Mouse (Mus musculus) heart, postnatal 14 days (tissue): Measurements from ENCODE around the gene Tmem106a. TPM values are rescaled to one million over a fixed set of nuclear protein-coding genes. Genes with fewer than 3 reads are reported as not detected.
"Not testable (repeated sequence)": the region's sequence is repeated elsewhere in the genome, so short reads cannot be mapped to it uniquely, and the experiment has no call there.

Experiments used
- DNase-seq, 2 experiments: peaks; one replicate each; pipeline ENCODE4 v3.0.0; 2021 to 2022
- intact Hi-C: fragments of 180-260 bp; cut with DNase I; formaldehyde crosslinking; loops from one replicate; pipeline ENCODE4 v1.15.1; 2025
- long read RNA-seq, 2 experiments: library from polyadenylated mRNA; stranded (forward); transcript quantifications; one replicate each; pipeline ENCODE4 v2.0.0; 2021
- total RNA-seq, 2 experiments: library from RNA; stranded (reverse); gene quantifications; 2 replicates each; pipeline ENCODE4 v1.2.3; 2021

Gene Tmem106a
- total RNA-seq, result 1 to 10 TPM; 3.0 to 3.2 TPM
- long read RNA-seq, experiment 1, transcript Tmem106a-201 (9 exons, 2,304 nt), result major isoform, 6 of 7 reads
- long read RNA-seq, experiment 1, partial matches to known transcripts, result 1 of 7 reads
- long read RNA-seq, experiment 1, other reads (novel, unspliced or antisense), result 0 of 7 reads
- long read RNA-seq, experiment 2, partial matches to known transcripts, result 1 of 3 reads
- long read RNA-seq, experiment 2, other reads (novel, unspliced or antisense), result 0 of 3 reads

DNA sequence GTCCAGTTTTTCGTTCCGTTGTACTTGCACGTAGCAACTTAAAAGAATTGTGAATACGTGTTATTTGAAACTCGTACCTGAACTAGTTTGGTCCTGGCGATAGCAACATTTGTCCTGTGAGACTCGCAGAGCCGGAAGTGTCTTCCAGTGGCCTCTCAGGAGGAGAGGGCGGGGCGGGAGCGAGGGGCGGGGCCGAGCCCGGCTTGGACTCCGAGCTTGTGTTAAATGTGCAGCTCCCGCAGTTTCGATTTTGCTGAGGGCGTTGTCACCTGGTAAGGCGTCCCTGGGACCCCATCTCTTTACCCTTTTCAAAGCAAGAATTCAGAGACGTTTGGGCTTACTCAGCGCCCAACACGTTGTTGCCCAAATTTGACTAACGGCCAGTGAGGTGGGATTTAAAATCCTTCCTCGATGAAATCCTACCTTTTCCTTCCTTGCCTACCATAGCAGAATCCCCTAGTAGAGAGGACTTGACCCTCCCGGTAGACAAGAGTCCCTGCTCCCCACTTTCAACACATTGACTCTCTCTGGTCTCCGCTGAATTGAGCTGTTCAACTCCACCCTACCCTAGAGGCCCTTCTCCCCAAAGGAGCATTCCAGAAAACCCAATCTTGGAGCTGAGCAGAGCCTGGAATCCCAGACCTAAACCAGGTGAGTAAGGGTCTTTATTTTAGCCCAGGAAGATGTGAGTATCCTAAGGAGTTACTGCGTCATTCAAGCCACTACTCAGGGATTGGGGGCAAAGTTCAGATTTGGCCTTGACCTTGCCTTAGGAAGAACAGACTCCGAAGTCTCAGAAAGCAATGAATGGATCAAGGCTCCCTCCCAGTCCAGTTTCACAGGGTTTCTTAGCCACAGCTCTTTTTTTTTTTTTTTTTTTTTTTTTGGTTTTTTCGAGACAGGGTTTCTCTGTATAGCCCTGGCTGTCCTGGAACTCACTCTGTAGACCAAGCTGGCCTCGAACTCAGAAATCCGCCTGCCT, at the start of gene Tmem106a:
Gene Tmem106a (plus strand): TSS at position 189 of the 982 bp plus-strand sequence.
- DNase-seq, result peak; percentile 66 to 69
- intact Hi-C loops, result no loop called here

DNA sequence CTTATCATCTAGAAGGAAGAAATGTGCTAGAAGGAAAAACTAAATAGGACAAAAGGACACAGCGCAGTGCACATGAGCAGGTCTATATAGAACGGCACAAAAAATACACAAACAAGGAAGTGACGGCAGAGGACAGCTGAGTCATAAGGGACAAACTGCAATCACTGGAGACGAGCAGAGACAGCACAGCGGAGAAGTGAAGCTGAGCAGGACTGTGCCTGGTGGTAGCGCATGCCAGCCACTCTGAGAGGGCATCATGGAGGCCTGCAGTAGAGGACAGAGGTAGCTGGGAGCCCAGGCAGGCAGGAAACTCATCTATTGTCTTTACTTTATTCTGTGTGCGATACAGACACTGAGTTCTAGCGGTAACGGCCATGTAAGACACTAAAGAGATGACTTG, 38.5 kb upstream of the Tmem106a start:
- intact Hi-C loops, result no loop called here
- DNase-seq, result no peak

DNA sequence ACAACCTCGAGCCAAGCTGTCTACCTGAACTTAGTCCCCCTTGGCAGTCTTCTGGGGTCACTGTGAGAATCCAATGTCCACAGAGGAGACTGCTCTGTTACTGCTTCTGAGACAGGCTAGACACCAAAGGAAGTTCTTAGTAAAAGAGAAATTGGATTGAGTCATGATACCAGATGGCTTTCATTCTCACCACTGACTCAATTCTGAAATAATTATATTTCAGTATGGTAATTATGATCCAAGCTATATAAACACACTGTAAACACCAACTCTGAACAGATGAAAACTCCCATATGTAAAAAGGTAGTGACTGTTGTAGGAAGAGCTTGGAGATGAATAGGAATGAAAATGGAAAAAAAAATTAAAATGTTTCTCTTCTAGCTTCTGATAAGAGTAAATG, 37.9 kb upstream of the Tmem106a start:
- no peak for DNase-seq
- intact Hi-C loops, result no loop called here

DNA sequence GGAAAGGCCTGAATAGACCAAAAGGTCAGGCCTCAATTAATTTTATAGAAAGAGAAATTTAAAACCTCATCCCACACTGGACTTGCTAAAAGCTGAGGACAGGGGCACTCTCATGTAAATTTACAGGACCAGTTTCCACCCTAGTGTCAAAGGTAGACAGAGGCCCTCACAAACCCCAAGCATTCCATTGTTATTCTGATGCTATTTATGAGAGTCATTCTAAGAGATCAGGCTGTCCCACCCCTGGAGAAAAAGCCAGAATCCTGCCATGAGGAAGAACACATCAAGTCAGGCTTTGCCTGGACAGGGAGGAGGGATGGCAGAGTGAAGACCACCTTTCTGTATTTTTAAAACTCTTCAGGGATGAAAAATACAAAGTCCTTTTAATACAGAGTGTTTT, 33.5 kb upstream of the Tmem106a start:
- intact Hi-C loops, result no loop called here
- no peak for DNase-seq

DNA sequence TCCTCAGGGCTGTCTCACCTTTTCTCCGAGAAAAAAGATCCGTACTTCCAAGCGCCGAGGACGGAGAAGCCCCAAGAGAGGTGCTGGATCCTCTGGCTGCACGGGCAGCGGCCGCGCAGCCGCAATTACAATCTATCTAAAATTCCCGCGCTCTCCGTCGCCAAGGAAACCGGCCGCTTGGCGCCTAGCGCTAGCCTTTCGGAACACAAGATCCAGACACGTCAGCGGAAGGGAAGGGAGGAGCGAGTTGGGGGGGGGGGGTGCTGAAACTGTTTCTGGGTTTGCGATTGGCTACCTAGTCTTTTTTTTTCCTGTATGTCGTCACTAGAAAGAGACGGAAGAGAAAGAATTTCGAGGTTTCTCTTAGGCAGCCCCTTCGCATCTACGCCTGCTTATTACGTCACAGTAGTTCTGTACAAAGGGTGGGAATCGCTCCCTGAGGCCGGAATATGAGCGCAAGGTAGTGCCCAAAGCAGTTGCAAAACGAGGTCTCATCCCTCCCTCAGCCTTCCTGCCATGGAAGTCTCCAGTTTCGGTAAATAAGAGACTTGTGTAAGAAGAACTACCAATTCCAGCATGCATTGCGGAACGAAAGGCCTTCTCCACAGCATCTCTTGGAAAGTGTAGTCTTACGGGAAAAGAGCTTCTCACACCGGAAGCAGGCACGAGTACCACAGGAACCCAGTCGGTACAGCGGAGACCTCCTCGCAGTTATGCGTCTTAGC, 30.1 kb upstream of the Tmem106a start, which contains the start of the genes Brca1 and Nbr1:
Gene Brca1 (minus strand): TSS at position 205 of the 725 bp plus-strand sequence.
Gene Nbr1 (plus strand): TSS at position 399 of the 725 bp plus-strand sequence.
- DNase-seq, result peak; percentile 89 to 95
- intact Hi-C loops, result loop anchor here (5.0 kb wide), 1 partner anchor 85 kb away; the partner anchor contains the start of gene Vat1

DNA sequence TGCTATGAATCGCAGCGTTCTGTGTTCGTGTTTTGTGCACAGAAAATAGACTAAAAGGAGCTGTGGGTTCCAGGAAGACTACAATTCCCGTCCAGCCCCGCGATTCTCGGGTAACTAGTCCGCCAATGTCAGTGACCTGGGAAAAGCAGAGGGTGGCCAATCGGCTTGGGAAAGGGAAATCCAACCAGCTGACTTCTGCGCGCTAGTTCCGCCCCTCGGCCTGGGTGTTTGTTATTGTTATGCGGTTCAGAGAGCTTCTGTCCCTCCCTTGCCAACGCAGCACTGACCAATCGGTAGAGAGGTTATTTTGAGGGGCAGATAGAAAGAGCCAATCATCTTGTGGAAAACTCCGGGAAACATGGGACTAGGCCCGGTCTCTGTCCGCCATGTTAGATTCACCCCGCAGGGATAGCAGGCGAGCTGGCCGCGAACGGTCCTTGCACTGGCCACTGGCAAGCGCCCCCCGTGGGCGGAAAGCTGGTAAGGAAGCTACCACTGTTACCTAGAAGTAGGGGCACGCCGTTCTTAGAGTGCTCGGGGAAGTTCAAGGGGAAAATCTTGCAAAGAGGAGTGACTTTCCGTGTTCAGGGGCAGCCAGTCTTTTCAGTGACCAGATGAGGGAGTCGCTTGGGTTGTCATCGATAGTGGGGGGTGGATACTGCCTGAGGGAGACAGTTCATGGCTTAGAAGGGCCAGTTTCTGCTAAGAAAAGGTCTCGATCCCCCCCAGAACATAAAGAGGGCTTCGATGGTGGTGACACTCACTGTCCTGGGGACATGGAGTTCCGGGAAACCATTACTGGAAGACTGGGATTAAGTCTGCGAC, 29.4 kb upstream of the Tmem106a start:
- peak; percentile 92 to 93 for DNase-seq
- intact Hi-C loops, result loop anchor here (5.0 kb wide), 1 partner anchor 85 kb away; the partner anchor contains the start of gene Vat1

DNA sequence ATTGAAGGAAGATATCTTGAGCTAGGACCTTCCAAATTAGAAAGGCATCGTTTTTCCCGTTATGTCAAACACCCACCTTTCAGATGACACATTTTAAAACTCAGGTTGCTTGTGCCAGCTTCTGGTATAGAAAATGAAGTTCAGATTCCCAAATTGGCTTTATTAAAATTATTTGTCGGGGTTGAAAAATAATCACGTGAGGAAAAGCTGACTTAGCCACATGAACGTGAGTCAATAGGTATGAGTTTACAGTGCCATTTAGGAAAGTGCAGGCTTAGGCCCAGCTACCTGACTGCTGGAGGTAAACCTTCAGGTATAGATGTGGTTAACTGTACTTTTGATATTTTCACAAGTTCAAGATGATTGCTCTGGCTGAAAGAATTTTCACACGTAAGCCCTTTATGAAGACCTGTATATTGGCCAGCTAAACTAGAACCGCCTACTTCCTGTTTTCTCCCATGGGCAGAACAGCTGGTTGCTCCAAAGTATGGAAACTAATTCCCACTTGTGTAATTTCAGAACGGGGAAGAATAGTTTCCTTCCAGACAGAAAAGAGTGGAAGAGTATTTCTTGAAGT, 28.6 kb upstream of the Tmem106a start:
- intact Hi-C loops, result loop anchor here (5.0 kb wide), 1 partner anchor 86 kb away; the partner anchor contains the start of gene Vat1
- no peak for DNase-seq

DNA sequence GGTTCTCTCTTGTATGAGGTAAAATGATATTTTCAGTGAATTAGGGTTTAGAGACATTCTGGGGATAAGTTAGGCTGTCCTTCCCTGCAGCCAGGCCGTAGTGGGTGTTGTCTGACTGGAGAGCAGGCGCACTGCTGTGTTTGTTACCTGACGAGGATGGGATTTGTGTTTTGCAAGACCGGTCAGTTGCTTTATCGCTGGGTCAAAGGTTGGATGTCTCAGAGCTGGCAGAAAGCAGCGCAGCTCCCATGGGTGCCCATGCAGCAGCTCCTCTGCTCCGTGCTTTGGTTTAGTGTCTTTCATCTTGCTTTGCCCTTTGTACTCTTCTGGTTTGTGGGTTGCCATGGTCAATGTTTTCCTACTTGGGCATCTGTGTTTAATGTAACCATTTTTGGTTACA, 25.5 kb upstream of the Tmem106a start:
- intact Hi-C loops, result no loop called here

DNA sequence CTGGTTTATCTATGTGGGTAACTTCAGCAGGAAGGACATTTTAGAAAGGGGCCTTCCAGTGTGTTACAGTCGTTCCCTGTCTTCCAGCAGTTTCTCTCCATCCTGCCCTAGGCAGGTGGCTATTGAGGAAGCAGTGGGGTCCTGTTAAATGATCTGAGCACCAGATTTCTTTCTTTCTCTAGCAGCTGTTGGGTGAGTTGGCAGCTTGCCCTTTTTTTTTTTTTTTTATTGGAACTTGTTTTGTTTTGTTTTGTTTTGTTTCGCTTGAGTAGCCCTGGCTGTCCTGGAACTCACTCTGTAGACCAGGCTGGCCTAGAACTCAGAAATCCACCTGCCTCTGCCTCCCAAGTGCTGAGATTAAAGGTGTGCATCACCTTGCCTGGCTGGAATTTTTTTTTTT, 25.1 kb upstream of the Tmem106a start:
- DNase-seq, result no peak
- intact Hi-C loops, result no loop called here

More for the DNA sequence above, 25.5 kb upstream of the Tmem106a start:
- DNase-seq, result no peak

DNA sequence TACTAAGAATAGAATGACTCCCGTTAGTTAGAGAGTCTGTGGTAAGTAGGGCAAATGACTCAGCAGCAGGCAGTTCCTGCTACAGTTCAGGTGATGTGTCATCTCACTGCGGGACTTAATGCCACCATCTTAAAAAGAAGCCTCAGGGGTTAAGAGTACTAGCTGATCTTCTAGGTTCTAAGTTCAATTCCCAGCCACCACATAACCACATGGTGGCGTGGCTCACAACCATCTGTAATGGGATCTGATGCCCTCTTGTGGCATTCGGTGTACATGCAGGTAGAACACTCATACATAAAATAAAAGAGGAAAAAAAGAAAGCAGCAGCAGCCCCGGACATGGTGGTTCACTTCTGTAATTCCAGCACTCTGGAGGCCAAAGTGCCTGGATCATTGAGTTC, 19.7 kb upstream of the Tmem106a start:
- peak; percentile 30 to 54 for DNase-seq
- intact Hi-C loops, result no loop called here

DNA sequence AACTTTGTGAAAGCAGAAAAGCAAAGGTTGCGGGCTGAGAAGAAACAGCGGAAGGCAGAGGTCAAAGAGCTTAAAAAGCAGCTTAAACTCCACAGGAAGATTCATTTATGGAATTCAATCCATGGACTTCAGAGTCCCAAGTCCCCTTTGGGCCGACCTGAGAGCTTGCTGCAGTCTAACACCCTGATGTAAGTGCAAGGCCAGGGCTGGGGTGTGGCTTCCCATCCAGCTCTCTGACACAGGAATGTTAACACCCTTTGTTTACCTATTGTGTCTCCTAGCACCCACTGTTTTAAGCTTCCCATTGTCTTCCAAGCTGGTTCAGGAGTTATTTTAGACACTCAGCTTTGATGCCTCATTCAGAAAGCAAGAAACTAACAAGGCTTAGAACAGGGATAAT, 13.6 kb upstream of the Tmem106a start:
- no peak for DNase-seq
- intact Hi-C loops, result no loop called here

DNA sequence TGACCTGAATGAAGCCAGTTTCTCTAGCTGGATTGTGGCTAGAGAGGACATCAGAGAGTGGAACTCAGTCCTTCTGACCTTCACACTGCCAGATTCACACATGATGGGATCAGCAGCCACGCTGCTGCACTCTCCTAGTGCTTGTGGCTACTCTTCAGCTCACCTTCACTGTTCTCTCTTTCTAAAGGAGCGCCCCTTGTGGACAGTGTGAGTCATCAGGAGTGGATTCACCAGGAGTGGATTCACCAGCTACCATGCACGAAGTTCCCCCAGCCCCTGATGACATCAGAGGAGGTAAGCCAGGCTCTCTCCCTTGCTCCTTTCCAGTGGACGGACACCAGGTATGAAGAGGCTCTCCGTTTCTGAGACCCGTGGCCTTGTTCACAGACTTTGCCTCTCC, 5.9 kb upstream of the Tmem106a start:
- intact Hi-C loops, result no loop called here
- no peak for DNase-seq

DNA sequence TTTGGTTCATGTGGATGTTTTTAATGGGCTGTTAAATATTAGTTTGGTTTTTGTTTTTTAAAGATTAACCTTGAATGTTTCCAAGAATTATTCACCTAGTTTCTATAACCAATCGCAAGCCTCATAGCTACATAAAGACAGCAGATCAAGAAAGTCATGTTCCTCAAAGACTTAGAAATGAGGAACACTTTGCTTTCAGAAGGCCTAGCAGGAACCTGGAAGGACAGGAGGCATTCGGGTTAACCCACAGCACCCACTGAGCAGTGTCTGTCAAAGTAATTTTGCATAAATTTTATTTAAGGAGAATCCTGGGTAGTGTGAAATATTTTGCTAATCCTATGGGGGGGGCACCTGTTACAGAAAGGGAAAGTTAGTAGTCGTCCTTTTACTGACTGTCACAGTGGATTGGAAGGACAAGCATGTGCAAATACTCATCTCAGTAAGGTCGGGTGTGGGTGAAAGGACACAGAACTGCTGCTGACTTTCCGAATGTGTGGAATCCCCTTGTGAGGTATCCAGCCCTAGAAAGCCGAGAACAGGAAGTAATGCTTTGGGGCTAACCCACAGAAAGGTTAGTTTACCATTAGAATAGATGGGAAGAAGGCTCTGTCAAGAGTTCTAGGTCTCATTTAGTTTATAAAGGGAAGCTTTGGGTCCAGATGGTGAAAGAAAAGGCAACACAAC, 819 bp upstream of the Tmem106a start:
- intact Hi-C loops, result no loop called here
- no peak for DNase-seq

DNA sequence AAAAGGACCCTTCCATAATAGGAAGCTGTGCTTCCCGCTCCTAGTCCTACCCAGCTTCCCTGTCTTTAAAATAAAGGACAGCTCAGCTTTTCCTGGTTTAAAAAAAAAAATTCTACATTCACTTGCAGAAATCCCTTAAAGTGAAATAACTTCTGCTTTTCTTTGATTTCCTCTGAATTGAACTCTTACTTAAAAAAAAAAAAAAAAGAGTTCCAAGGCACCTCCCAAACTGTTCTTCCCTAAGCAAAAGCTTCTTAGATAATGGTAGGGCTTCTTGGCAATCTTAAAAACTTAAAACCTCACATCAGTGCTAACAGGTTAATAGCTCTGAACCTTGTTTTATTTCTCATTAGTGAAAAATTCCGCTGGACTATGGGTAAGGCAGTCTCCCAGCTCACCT, 1.2 kb downstream of the Tmem106a start:
- intact Hi-C loops, result no loop called here
- no peak for DNase-seq

DNA sequence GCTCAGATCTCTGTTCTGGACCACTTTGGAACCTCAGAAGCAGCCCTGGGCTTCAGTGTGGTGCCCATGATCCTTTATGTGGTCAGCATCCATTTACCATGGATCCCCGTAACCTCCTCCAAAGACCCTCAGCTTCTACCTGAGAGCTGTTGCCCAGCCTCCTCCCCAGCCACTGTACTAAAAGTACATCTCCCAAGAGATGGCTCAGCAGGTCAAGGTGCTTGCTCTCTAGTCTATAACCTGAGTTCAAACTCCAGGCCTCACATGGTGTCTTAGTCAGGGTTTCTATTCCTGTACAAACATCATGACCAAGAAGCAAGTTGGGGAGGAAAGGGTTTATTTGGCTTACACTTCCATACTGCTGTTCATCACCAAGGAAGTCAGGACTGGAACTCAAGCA, 3.0 kb downstream of the Tmem106a start:
- DNase-seq, intact Hi-C loops: not testable (repeated sequence)

DNA sequence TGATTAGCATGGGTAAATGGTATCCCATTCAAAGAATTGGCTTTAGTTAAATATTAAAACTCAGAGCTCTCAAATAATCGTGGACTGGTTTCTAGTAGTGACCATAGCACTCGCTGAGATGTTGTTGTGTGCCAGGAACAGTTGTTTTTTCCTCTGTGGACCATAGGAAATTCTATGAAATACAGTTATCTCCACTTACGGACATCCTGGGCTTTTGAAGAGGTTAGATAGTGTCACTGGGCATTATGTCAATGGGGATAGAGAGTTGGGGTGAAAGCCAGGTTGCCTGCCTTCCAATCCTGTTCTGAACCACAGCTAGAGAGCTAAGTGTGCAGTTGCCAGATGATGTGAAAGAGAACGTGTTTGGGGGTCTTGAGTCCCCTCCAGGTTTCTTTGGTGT, 3.8 kb downstream of the Tmem106a start:
- no peak for DNase-seq
- intact Hi-C loops, result no loop called here

DNA sequence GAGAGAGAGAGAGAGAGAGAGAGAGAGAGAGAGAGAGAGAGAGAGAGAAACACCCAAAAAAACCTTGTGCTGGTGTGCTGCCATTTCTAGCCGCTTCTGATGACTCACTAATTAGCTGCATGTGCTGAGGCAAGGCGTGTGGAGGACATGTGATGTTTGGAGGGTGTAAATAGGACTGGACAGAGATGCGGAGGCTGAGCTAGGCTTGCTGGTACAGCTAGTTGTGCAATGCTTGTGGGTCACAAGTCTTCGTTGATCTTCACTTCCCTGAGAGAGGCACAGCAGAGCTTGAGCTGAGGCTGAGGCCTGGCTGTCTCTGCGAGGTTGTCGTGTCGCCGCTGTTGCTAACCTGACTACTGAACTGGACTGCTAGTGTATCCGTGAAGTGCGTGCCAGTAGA, 5.6 kb downstream of the Tmem106a start:
- DNase-seq, result no peak
- intact Hi-C loops, result no loop called here

DNA sequence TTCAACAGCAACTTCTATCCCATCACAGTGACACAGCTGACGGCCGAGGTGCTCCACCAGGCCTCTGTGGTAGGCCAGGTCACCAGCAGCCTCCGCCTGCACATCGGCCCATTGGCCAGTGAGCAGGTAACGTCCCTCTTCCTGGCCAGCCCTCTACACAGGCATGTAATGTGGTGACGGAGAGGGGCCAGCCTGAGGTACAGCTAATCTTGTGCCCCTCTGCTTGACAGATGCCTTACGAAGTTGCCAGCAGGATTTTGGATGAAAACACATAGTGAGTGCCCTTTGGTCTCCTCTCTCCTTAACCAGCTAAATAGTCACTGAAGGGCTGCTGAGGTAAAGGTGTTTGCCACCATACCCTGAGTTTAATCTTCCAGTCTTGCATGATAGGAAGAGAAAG, 6.8 kb downstream of the Tmem106a start:
- no peak for DNase-seq
- intact Hi-C loops, result no loop called here

DNA sequence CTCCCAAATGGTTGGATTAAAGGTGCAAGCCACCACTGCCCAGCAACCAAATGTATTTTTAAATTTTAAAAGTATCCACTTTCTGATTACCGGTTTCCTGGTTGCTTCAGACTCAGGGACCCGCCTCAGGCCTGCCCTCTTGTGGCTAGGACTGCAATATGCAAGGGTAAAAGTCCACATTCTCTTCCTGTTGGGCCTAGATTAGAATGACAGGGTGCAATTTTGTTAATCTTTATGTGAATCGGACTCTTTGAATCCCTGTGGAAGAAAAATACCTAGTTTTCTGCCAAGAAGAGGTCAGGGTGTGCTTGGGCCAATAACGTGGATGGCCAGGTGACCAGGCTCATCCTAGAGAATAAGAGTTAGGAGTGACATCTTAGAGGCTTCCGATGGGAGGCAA, 7.4 kb downstream of the Tmem106a start:
- intact Hi-C loops, result no loop called here
- DNase-seq, result peak; percentile 54 to 71
